In the genomic region with DNA sequence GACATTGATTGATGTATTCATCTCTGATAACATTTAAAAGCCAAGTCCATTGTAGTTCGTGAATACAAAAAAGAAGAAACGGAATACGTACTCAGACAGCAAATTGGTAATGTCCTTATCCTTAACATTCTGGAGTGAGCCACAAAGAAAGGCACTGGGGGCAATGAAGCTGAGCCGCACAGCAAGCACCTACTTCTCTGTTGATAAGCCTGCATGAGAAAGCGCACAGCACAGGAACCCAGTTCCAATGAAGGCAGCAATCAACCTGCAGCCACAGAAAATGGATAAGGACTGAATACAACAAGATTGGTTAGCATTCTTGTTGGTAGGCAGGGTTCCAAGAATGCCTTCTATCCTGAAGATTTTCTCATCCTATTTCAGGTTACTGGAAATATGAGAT, we compare ENCODE assay signal across 21 mouse cellular contexts.
DNase-seq lines count a peak whose midpoint lies in the region; ATAC-seq and TF ChIP-seq lines count a peak whose summit lies in the region.
"Had no signal": no experiment of that assay in that cellular context is flagged by ENCODE, and none has a peak within 500 bp of the region (broad histone marks: within the 10 kb centered on the region; RNA-seq: fewer than 3 reads in every experiment).

No protein-coding gene starts in this region.

- peak; percentile 14 for DNase-seq in forebrain, postnatal 0 days
- no peak for DNase-seq in midbrain, embryonic 11.5 days (ENCODE audit: low spot score, missing footprints)
- no peak for DNase-seq in layer of hippocampus, adult 9-10 months (ENCODE audit: low spot score)
- no peak for DNase-seq in spleen, adult 18-20 months
- DNase-seq: adrenal gland, postnatal 10 days; B cell, adult 2 months; cerebellum, adult 8-10 months; cerebellum, postnatal 14 days; gastrocnemius, postnatal 14 days; heart, postnatal 4 days had no signal

- no peaks in the 10 kb centered on the region for H3K9me3 ChIP-seq in forebrain, postnatal 0 days (ENCODE audit: low read length)
- no peaks in the 10 kb centered on the region for H3K9me3 ChIP-seq in forebrain, embryonic 16.5 days (ENCODE audit: control insufficient read depth, low read length)
- no peaks in the 10 kb centered on the region for H3K9me3 ChIP-seq in midbrain, embryonic 13.5 days
- no peaks in the 10 kb centered on the region for H3K9me3 ChIP-seq in midbrain, embryonic 11.5 days (ENCODE audit: control insufficient read depth, low read length)
- H3K9me3 ChIP-seq in hindbrain, embryonic 15.5 days = no peaks in the 10 kb centered on the region
- H3K9me3 ChIP-seq in midbrain, embryonic 16.5 days (replicated peaks; ENCODE audit: control insufficient read depth, low read length, poor library complexity, severe bottlenecking) = no peaks in the 10 kb centered on the region
- H3K9me3 ChIP-seq: embryonic facial prominence, embryonic 12.5 days; forebrain, embryonic 15.5 days; G1E; heart, embryonic 13.5 days had no signal

- no peak; the same call in 1 of the 2 replicates for ATAC-seq in forebrain, postnatal 0 days
- no peak for ATAC-seq in forebrain, embryonic 16.5 days
- ATAC-seq in midbrain, embryonic 13.5 days = peak; percentile 60; the same call in 1 of the 2 replicates
- no peak for ATAC-seq in midbrain, embryonic 11.5 days (ENCODE audit: low FRiP score)
- peak; percentile 68; the same call in 1 of the 2 replicates for ATAC-seq in hindbrain, embryonic 15.5 days (ENCODE audit: low FRiP score, low read depth)
- peak; percentile 54; the same call in 1 of the 2 replicates for ATAC-seq in midbrain, embryonic 16.5 days
- ATAC-seq: CD4-positive, CD25-positive, alpha-beta regulatory T cell, adult 4 months; forebrain, embryonic 15.5 days; inflammation-experienced regulatory T-cells, adult 6 months; intestine, postnatal 0 days had no signal

- no peak overlapping the region for H3K4me2 ChIP-seq in forebrain, postnatal 0 days (ENCODE audit: low read depth)
- H3K4me2 ChIP-seq in forebrain, embryonic 16.5 days (ENCODE audit: low read length) = no peak overlapping the region
- H3K4me2 ChIP-seq in midbrain, embryonic 13.5 days (replicated peaks) = no peak overlapping the region
- H3K4me2 ChIP-seq in midbrain, embryonic 11.5 days = no peak overlapping the region
- H3K4me2 ChIP-seq in hindbrain, embryonic 15.5 days = peak overlapping the region; percentile 11; the same call in 1 of the 2 replicates
- H3K4me2 ChIP-seq in midbrain, embryonic 16.5 days (ENCODE audit: low read length) = 0 out of 2 replicates have a peak overlapping the region, but pooled peaks have one; percentile 12
- H3K4me2 ChIP-seq: embryonic facial prominence, embryonic 12.5 days; forebrain, embryonic 15.5 days; heart, embryonic 13.5 days had no signal

- H3K27ac ChIP-seq in forebrain, postnatal 0 days (ENCODE audit: low read depth, low read length) = no peak overlapping the region
- no peak overlapping the region for H3K27ac ChIP-seq in forebrain, embryonic 16.5 days (ENCODE audit: low read length)
- no peak overlapping the region for H3K27ac ChIP-seq in midbrain, embryonic 13.5 days
- H3K27ac ChIP-seq in midbrain, embryonic 11.5 days (ENCODE audit: low read depth, low read length) = no peak overlapping the region
- H3K27ac ChIP-seq in hindbrain, embryonic 15.5 days (replicated peaks) = 0 out of 2 replicates have a peak overlapping the region, but pooled peaks have one; percentile 22
- 0 out of 2 replicates have a peak overlapping the region, but pooled peaks have one; percentile 50 for H3K27ac ChIP-seq in midbrain, embryonic 16.5 days (ENCODE audit: low read length)
- H3K27ac ChIP-seq: embryonic facial prominence, embryonic 12.5 days; forebrain, embryonic 15.5 days; heart, embryonic 13.5 days had no signal

- WGBS in forebrain, postnatal 0 days = 48% methylated on average over 5 of the region's 5 CpGs
- WGBS in forebrain, embryonic 16.5 days = 44% methylated on average over 5 of the region's 5 CpGs
- WGBS in midbrain, embryonic 13.5 days = 50% methylated on average over 5 of the region's 5 CpGs
- WGBS in midbrain, embryonic 11.5 days = 67% methylated on average over 5 of the region's 5 CpGs
- WGBS in hindbrain, embryonic 15.5 days = 39% methylated on average over 5 of the region's 5 CpGs
- WGBS in midbrain, embryonic 16.5 days = 35% methylated on average over 5 of the region's 5 CpGs

- no peak overlapping the region for H3K4me3 ChIP-seq in forebrain, postnatal 0 days (ENCODE audit: low read depth, low read length)
- H3K4me3 ChIP-seq in forebrain, embryonic 16.5 days (replicated peaks; ENCODE audit: low read length) = no peak overlapping the region
- H3K4me3 ChIP-seq in midbrain, embryonic 13.5 days (replicated peaks) = no peak overlapping the region
- no peak overlapping the region for H3K4me3 ChIP-seq in midbrain, embryonic 11.5 days (ENCODE audit: low read depth, low read length)
- H3K4me3 ChIP-seq in hindbrain, embryonic 15.5 days = no peak overlapping the region
- no peak overlapping the region for H3K4me3 ChIP-seq in midbrain, embryonic 16.5 days (ENCODE audit: low read depth, low read length)
- H3K4me3 ChIP-seq: embryonic facial prominence, embryonic 12.5 days; forebrain, embryonic 15.5 days; heart, embryonic 13.5 days had no signal

- no peaks in the 10 kb centered on the region for H3K27me3 ChIP-seq in forebrain, postnatal 0 days (ENCODE audit: insufficient read depth, low read length)
- H3K27me3 ChIP-seq in forebrain, embryonic 16.5 days (replicated peaks; ENCODE audit: control insufficient read depth, insufficient read depth, low read length) = no peaks in the 10 kb centered on the region
- no peaks in the 10 kb centered on the region for H3K27me3 ChIP-seq in midbrain, embryonic 13.5 days
- no peaks in the 10 kb centered on the region for H3K27me3 ChIP-seq in midbrain, embryonic 11.5 days (ENCODE audit: control insufficient read depth, insufficient read depth, low read length)
- no peaks in the 10 kb centered on the region for H3K27me3 ChIP-seq in hindbrain, embryonic 15.5 days
- H3K27me3 ChIP-seq in midbrain, embryonic 16.5 days (ENCODE audit: control insufficient read depth, insufficient read depth, low read depth, low read length) = no peaks in the 10 kb centered on the region
- H3K27me3 ChIP-seq: embryonic facial prominence, embryonic 12.5 days; forebrain, embryonic 15.5 days; heart, embryonic 13.5 days had no signal

- no peaks in the 10 kb centered on the region for H3K36me3 ChIP-seq in forebrain, postnatal 0 days (ENCODE audit: insufficient read depth)
- H3K36me3 ChIP-seq in forebrain, embryonic 16.5 days (ENCODE audit: control insufficient read depth, insufficient read depth) = no peaks in the 10 kb centered on the region
- H3K36me3 ChIP-seq in midbrain, embryonic 13.5 days = no peaks in the 10 kb centered on the region
- no peaks in the 10 kb centered on the region for H3K36me3 ChIP-seq in midbrain, embryonic 11.5 days (ENCODE audit: control insufficient read depth, insufficient read depth, low read length)
- no peaks in the 10 kb centered on the region for H3K36me3 ChIP-seq in hindbrain, embryonic 15.5 days
- no peaks in the 10 kb centered on the region for H3K36me3 ChIP-seq in midbrain, embryonic 16.5 days (ENCODE audit: control insufficient read depth, insufficient read depth, low read length)
- H3K36me3 ChIP-seq: embryonic facial prominence, embryonic 12.5 days; forebrain, embryonic 15.5 days; G1E; heart, embryonic 13.5 days had no signal

- TF ChIP-seq CTCF in forebrain, postnatal 0 days (IDR thresholded peaks at IDR 0.05; ENCODE audit: low read depth) = no peak

- H3K4me1 ChIP-seq in forebrain, postnatal 0 days (ENCODE audit: insufficient read depth) = no peaks in the 10 kb centered on the region
- no peaks in the 10 kb centered on the region for H3K4me1 ChIP-seq in forebrain, embryonic 16.5 days (replicated peaks; ENCODE audit: control insufficient read depth, insufficient read depth, low read length)
- no peaks in the 10 kb centered on the region for H3K4me1 ChIP-seq in midbrain, embryonic 13.5 days (replicated peaks)
- no peaks in the 10 kb centered on the region for H3K4me1 ChIP-seq in midbrain, embryonic 11.5 days (ENCODE audit: control insufficient read depth, insufficient read depth, low read length)
- H3K4me1 ChIP-seq in hindbrain, embryonic 15.5 days (replicated peaks) = no peaks in the 10 kb centered on the region
- 0 out of 2 replicates have a peak, but pooled peaks cover 4% of the 10 kb centered on the region for H3K4me1 ChIP-seq in midbrain, embryonic 16.5 days (ENCODE audit: control insufficient read depth, insufficient read depth, low read length)
- H3K4me1 ChIP-seq: embryonic facial prominence, embryonic 12.5 days; forebrain, embryonic 15.5 days; heart, embryonic 13.5 days had no signal

- H3K9ac ChIP-seq in forebrain, postnatal 0 days = no peak overlapping the region
- H3K9ac ChIP-seq in forebrain, embryonic 16.5 days (replicated peaks; ENCODE audit: low read depth, low read length) = no peak overlapping the region
- H3K9ac ChIP-seq in midbrain, embryonic 13.5 days (replicated peaks) = no peak overlapping the region
- no peak overlapping the region for H3K9ac ChIP-seq in midbrain, embryonic 11.5 days (ENCODE audit: low read length)
- H3K9ac ChIP-seq in hindbrain, embryonic 15.5 days = no peak overlapping the region
- H3K9ac ChIP-seq in midbrain, embryonic 16.5 days (ENCODE audit: low read depth, low read length) = no peak overlapping the region
- H3K9ac ChIP-seq: embryonic facial prominence, embryonic 12.5 days; forebrain, embryonic 15.5 days; heart, embryonic 13.5 days had no signal

Comparison
In these comparisons a context has a peak if more than half of its experiments do, and no peak if none do; other contexts are left out.
1. ATAC-seq: peak in midbrain, embryonic 13.5 days (single experiment), hindbrain, embryonic 15.5 days (single experiment) and midbrain, embryonic 16.5 days (single experiment); none in forebrain, postnatal 0 days (single experiment), forebrain, embryonic 16.5 days (single experiment) and midbrain, embryonic 11.5 days (single experiment).
2. H3K27ac ChIP-seq: peak in hindbrain, embryonic 15.5 days (single experiment) and midbrain, embryonic 16.5 days (single experiment); none in forebrain, postnatal 0 days (single experiment), forebrain, embryonic 16.5 days (single experiment), midbrain, embryonic 13.5 days (single experiment) and midbrain, embryonic 11.5 days (single experiment).
3. H3K4me2 ChIP-seq: peak in hindbrain, embryonic 15.5 days (single experiment) and midbrain, embryonic 16.5 days (single experiment); none in forebrain, postnatal 0 days (single experiment), forebrain, embryonic 16.5 days (single experiment), midbrain, embryonic 13.5 days (single experiment) and midbrain, embryonic 11.5 days (single experiment).